Mouse (Mus musculus) hindbrain, embryonic 15.5 days (tissue): ENCODE data around the gene Pigb. TPM values are rescaled to one million over a fixed set of nuclear protein-coding genes. Genes with fewer than 3 reads are reported as not detected.

ENCODE experiments used
- ATAC-seq: fragments of 200-750 bp; cut with Nextera tagmentation; 2 replicates; pipeline ENCODE4 v1.8.0; 2017; ENCODE audit warnings: low read depth, moderate number of reproducible peaks, moderate TSS enrichment; ENCODE audit not compliant: low FRiP score
- H3K27ac ChIP-seq: fragments of 300-500 bp; sonication (generic); replicated peaks from 2 replicates; pipeline ENCODE4 v1.5.1; 2015; ENCODE audit warnings: mild to moderate bottlenecking, inconsistent platforms
- H3K27me3 ChIP-seq: fragments of 300-500 bp; sonication (generic); 2 replicates; pipeline ENCODE4 v1.6.1; 2015; ENCODE audit warnings: control low read depth, inconsistent platforms
- H3K36me3 ChIP-seq: fragments of 300-500 bp; sonication (generic); 2 replicates; pipeline ENCODE4 v1.6.1; 2015; ENCODE audit warnings: control low read depth, inconsistent platforms
- H3K4me1 ChIP-seq: fragments of 300-500 bp; sonication (generic); replicated peaks from 2 replicates; pipeline ENCODE4 v1.6.1; 2015; ENCODE audit warnings: control low read depth, inconsistent platforms
- H3K4me2 ChIP-seq: fragments of 300-500 bp; sonication (generic); 2 replicates; pipeline ENCODE4 v1.6.1; 2015; ENCODE audit warnings: moderate library complexity, mild to moderate bottlenecking, inconsistent platforms
- H3K4me3 ChIP-seq: fragments of 300-500 bp; sonication (generic); 2 replicates; pipeline ENCODE4 v1.5.1; 2015; ENCODE audit warnings: mild to moderate bottlenecking, inconsistent platforms
- H3K9ac ChIP-seq: fragments of 300-500 bp; sonication (generic); 2 replicates; pipeline ENCODE4 v1.6.1; 2015; ENCODE audit warnings: inconsistent platforms
- H3K9me3 ChIP-seq: fragments of 300-500 bp; sonication (generic); 2 replicates; pipeline ENCODE4 v1.6.1; 2016; ENCODE audit warnings: control low read depth, inconsistent platforms
- WGBS: fragments of 180-500 bp; shearing (Covaris S2); methylation state at CpG from one replicate; pipeline ENCODE4 v1.1.7; 2015; 5-methylcytosine and 5-hydroxymethylcytosine counted together
- polyA plus RNA-seq: library from polyadenylated mRNA; unstranded; fragments of >200 nt; fragmentation: Nextera tagmentation; extraction: Ambion mirVana; gene quantifications from 2 replicates; pipeline ENCODE4 v1.2.1, GENCODE M21; 2015

The Pigb gene
- polyA plus RNA-seq, 1 experiment from 2014 or later = 17.6 TPM

GRCm38 (mm10) chr9:73006175-73006574 is 34.0 kb downstream of the Pigb start:
- Histone ChIP-seq H3K4me3 (no peak overlapping the region), H3K27me3 (no peaks in the 10 kb centered on the region), H3K27ac (no peak overlapping the region), H3K9me3 (no peaks in the 10 kb centered on the region), H3K4me1 (no peaks in the 10 kb centered on the region), H3K36me3 (peaks cover 36% of the 10 kb centered on the region), H3K4me2 (no peak overlapping the region), H3K9ac (no peak overlapping the region)
- 94% methylated on average over 3 of the region's 3 CpGs for WGBS
- no peak for ATAC-seq

GRCm38 (mm10) chr9:73005106-73005505 is 35.1 kb downstream of the Pigb start:
- no peaks in the 10 kb centered on the region for H3K4me1 ChIP-seq
- H3K27me3 ChIP-seq = no peaks in the 10 kb centered on the region
- WGBS = 90% methylated on average over 6 of the region's 6 CpGs
- no peak overlapping the region for H3K9ac ChIP-seq
- no peak overlapping the region for H3K27ac ChIP-seq
- H3K4me3 ChIP-seq = no peak overlapping the region
- H3K9me3 ChIP-seq = no peaks in the 10 kb centered on the region
- ATAC-seq = no peak
- no peak overlapping the region for H3K4me2 ChIP-seq
- peaks cover 30% of the 10 kb centered on the region for H3K36me3 ChIP-seq

GRCm38 (mm10) chr9:73004076-73004475 is 36.1 kb downstream of the Pigb start:
- Histone ChIP-seq H3K4me3 (no peak overlapping the region), H3K9ac (no peak overlapping the region), H3K4me1 (no peaks in the 10 kb centered on the region), H3K27ac (no peak overlapping the region), H3K4me2 (no peak overlapping the region), H3K9me3 (no peaks in the 10 kb centered on the region), H3K36me3 (peaks cover 26% of the 10 kb centered on the region), H3K27me3 (no peaks in the 10 kb centered on the region)
- no peak for ATAC-seq
- WGBS = 88% methylated on average over 8 of the region's 8 CpGs

- WGBS = 76% methylated on average over 3 of the region's 3 CpGs
- no peaks in the 10 kb centered on the region for H3K9me3 ChIP-seq
- no peaks in the 10 kb centered on the region for H3K4me1 ChIP-seq
- no peak overlapping the region for H3K27ac ChIP-seq
- H3K9ac ChIP-seq = no peak overlapping the region
- ATAC-seq = no peak
- peaks cover 22% of the 10 kb centered on the region for H3K36me3 ChIP-seq
- no peaks in the 10 kb centered on the region for H3K27me3 ChIP-seq
- no peak overlapping the region for H3K4me2 ChIP-seq
- no peak overlapping the region for H3K4me3 ChIP-seq
Measured at GRCm38 (mm10) chr9:73002177-73002576, 38.0 kb downstream of the Pigb start.

- 91% methylated on average over 13 of the region's 13 CpGs for WGBS
- Histone ChIP-seq H3K27me3 (no peaks in the 10 kb centered on the region), H3K4me3 (no peak overlapping the region), H3K9me3 (no peaks in the 10 kb centered on the region), H3K27ac (no peak overlapping the region), H3K36me3 (peaks cover 18% of the 10 kb centered on the region), H3K9ac (no peak overlapping the region), H3K4me1 (no peaks in the 10 kb centered on the region), H3K4me2 (no peak overlapping the region)
- ATAC-seq = no peak
Measured at GRCm38 (mm10) chr9:73001314-73002011, 38.7 kb downstream of the Pigb start.

- Histone ChIP-seq H3K36me3 (peaks cover 10% of the 10 kb centered on the region), H3K4me3 (no peak overlapping the region), H3K27ac (no peak overlapping the region), H3K27me3 (no peaks in the 10 kb centered on the region), H3K9me3 (no peaks in the 10 kb centered on the region), H3K9ac (no peak overlapping the region), H3K4me1 (no peaks in the 10 kb centered on the region), H3K4me2 (no peak overlapping the region)
- 79% methylated on average over 2 of the region's 2 CpGs for WGBS
- no peak for ATAC-seq
Measured at GRCm38 (mm10) chr9:73000487-73000886, 39.7 kb downstream of the Pigb start.

GRCm38 (mm10) chr9:72996806-72997205 is 43.4 kb downstream of the Pigb start:
- Histone ChIP-seq H3K4me2 (no peak overlapping the region), H3K4me1 (no peaks in the 10 kb centered on the region), H3K36me3 (0 out of 2 replicates have a peak, but pooled peaks cover 3% of the 10 kb centered on the region), H3K9me3 (no peaks in the 10 kb centered on the region), H3K4me3 (no peak overlapping the region), H3K27me3 (no peaks in the 10 kb centered on the region), H3K9ac (no peak overlapping the region), H3K27ac (no peak overlapping the region)
- 59% methylated on average over 7 of the region's 7 CpGs for WGBS
- ATAC-seq = no peak

GRCm38 (mm10) chr9:72996167-72996566 is 44.0 kb downstream of the Pigb start:
- H3K27ac ChIP-seq = no peak overlapping the region
- H3K4me1 ChIP-seq = no peaks in the 10 kb centered on the region
- H3K36me3 ChIP-seq = 0 out of 2 replicates have a peak, but pooled peaks cover 3% of the 10 kb centered on the region
- no peak for ATAC-seq
- H3K4me2 ChIP-seq = no peak overlapping the region
- no peaks in the 10 kb centered on the region for H3K27me3 ChIP-seq
- H3K4me3 ChIP-seq = no peak overlapping the region
- H3K9me3 ChIP-seq = no peaks in the 10 kb centered on the region
- H3K9ac ChIP-seq = no peak overlapping the region

- no peaks in the 10 kb centered on the region for H3K27me3 ChIP-seq
- ATAC-seq = no peak
- H3K27ac ChIP-seq = no peak overlapping the region
- no peaks in the 10 kb centered on the region for H3K4me1 ChIP-seq
- no peak overlapping the region for H3K9ac ChIP-seq
- no peaks in the 10 kb centered on the region for H3K36me3 ChIP-seq
- H3K4me2 ChIP-seq = no peak overlapping the region
- 89% methylated on average over 5 of the region's 5 CpGs for WGBS
- no peaks in the 10 kb centered on the region for H3K9me3 ChIP-seq
- H3K4me3 ChIP-seq = no peak overlapping the region
Measured at GRCm38 (mm10) chr9:72992576-72992975, 47.6 kb downstream of the Pigb start.

- Histone ChIP-seq H3K4me2 (no peak overlapping the region), H3K36me3 (no peaks in the 10 kb centered on the region), H3K4me3 (no peak overlapping the region), H3K9me3 (no peaks in the 10 kb centered on the region), H3K27ac (no peak overlapping the region), H3K9ac (no peak overlapping the region), H3K27me3 (no peaks in the 10 kb centered on the region), H3K4me1 (peaks cover 10% of the 10 kb centered on the region)
- no peak for ATAC-seq
- 94% methylated on average over 2 of the region's 2 CpGs for WGBS
Measured at GRCm38 (mm10) chr9:72991420-72991819, 48.8 kb downstream of the Pigb start.

- Histone ChIP-seq H3K27ac (no peak overlapping the region), H3K9ac (no peak overlapping the region), H3K4me2 (no peak overlapping the region), H3K27me3 (no peaks in the 10 kb centered on the region), H3K4me1 (peaks cover 23% of the 10 kb centered on the region), H3K36me3 (no peaks in the 10 kb centered on the region), H3K9me3 (no peaks in the 10 kb centered on the region), H3K4me3 (no peak overlapping the region)
- no peak for ATAC-seq
- 90% methylated on average over 5 of the region's 5 CpGs for WGBS
Measured at GRCm38 (mm10) chr9:72988706-72989105, 51.5 kb downstream of the Pigb start.

GRCm38 (mm10) chr9:72987703-72988102 is 52.5 kb downstream of the Pigb start:
- ATAC-seq = no peak
- WGBS = 73% methylated on average over 3 of the region's 3 CpGs
- peaks cover 23% of the 10 kb centered on the region for H3K4me1 ChIP-seq
- no peaks in the 10 kb centered on the region for H3K36me3 ChIP-seq
- no peak overlapping the region for H3K27ac ChIP-seq
- no peak overlapping the region for H3K4me3 ChIP-seq
- H3K9me3 ChIP-seq = no peaks in the 10 kb centered on the region
- H3K27me3 ChIP-seq = no peaks in the 10 kb centered on the region
- no peak overlapping the region for H3K9ac ChIP-seq
- H3K4me2 ChIP-seq = no peak overlapping the region
